Mouse (Mus musculus): ENCODE measurements around the gene Gm28047.

Gene Gm28047

GRCm38 (mm10) chr15:102498322-102498721 lies 126.5 kb downstream of the Gm28047 start:
- DNase-seq (ENCODE audit: low spot score), result no peak

- DNase-seq (ENCODE audit: low spot score), result no peak
These were observed 137.2 kb downstream of the Gm28047 start for GRCm38 (mm10) chr15:102487664-102488063.

- no peak for DNase-seq (ENCODE audit: low spot score)
These were observed 139.0 kb downstream of the Gm28047 start for GRCm38 (mm10) chr15:102485853-102486252.

- no peak for DNase-seq (ENCODE audit: low spot score)
These were observed 141.7 kb downstream of the Gm28047 start for GRCm38 (mm10) chr15:102483136-102483535.

DNA sequence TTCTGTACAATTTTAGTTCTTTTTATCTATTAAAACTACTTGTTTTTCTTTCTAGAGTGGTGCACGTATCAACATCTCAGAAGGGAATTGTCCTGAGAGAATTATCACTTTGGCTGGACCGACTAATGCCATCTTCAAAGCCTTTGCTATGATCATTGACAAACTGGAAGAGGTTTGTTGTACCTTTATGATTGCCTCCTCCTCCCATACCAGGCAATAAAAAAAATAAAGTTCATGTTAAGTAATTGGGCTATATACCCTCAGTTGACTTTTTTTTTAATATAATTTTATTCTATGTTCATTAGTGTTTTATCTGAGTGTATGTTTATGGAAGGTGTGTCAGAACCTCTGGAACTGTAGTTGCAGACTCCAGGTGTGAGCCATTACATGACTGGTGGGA lies 150.3 kb downstream of the Gm28047 start:
- no peak for DNase-seq (ENCODE audit: low spot score)
